In the genomic region with DNA sequence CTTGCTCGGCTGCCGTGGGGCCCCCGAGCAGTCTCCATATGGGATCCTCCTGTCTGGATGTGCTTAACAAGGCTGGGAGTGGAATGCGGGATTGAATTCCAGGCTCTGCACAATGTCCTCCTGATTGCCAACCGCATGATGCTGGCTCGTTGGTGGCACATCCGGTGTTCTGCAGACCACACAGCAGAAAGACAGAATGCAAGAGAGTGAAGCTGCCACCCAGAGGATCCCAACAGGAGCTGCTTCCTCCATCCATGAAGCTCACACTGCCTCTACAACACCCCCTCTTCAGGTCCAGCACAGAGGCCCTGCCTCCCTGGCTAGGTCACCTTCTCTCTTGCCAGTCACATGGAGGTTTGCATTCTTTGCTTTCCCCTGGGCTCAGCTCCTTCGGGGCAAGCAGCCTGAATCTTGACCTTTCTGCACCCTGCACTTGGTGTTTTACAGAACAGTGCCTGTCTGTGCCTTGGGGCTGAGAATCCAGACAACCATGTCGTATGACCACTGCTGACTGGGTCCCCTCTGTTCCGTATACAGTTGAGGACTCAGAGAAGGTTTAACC, we compare ENCODE assay signal across 13 mouse cellular contexts. TPM values are rescaled to one million over a fixed set of nuclear protein-coding genes. Genes with fewer than 3 reads are reported as not detected.
DNase-seq lines count a peak whose midpoint lies in the region; ATAC-seq and TF ChIP-seq lines count a peak whose summit lies in the region.
"Had no signal": no experiment of that assay in that cellular context is flagged by ENCODE, and none has a peak within 500 bp of the region (broad histone marks: within the 10 kb centered on the region; RNA-seq: fewer than 3 reads in every experiment).

No protein-coding gene starts in this region.

- no peak overlapping the region for H3K4me3 ChIP-seq in forebrain, postnatal 0 days (ENCODE audit: low read depth, low read length)
- H3K4me3 ChIP-seq in forebrain, embryonic 12.5 days (replicated peaks): no peak overlapping the region
- H3K4me3 ChIP-seq in kidney, embryonic 14.5 days (ENCODE audit: low read length): no peak overlapping the region
- no peak overlapping the region for H3K4me3 ChIP-seq in kidney, embryonic 16.5 days (ENCODE audit: low read length)
- H3K4me3 ChIP-seq: erythroblast, embryonic 14.5 days had no signal

- no peak overlapping the region for H3K9ac ChIP-seq in forebrain, postnatal 0 days
- no peak overlapping the region for H3K9ac ChIP-seq in forebrain, embryonic 12.5 days
- no peak overlapping the region for H3K9ac ChIP-seq in kidney, embryonic 14.5 days (ENCODE audit: low read depth, low read length)
- H3K9ac ChIP-seq in kidney, embryonic 16.5 days (replicated peaks; ENCODE audit: low read length): no peak overlapping the region
- H3K9ac ChIP-seq: hindbrain, embryonic 14.5 days had no signal

- 77% methylated on average over 10 of the region's 10 CpGs for whole genome bisulfite sequencing in forebrain, postnatal 0 days
- 76% methylated on average over 10 of the region's 10 CpGs for WGBS in forebrain, embryonic 12.5 days
- 49% methylated on average over 10 of the region's 10 CpGs for WGBS in kidney, embryonic 14.5 days
- 51% methylated on average over 10 of the region's 10 CpGs for WGBS in kidney, embryonic 16.5 days

- no peak for DNase-seq in forebrain, postnatal 0 days
- DNase-seq in kidney, adult 18-20 months: peak; percentile 43
- peak; percentile 8 for DNase-seq in 416B (ENCODE audit: low read depth)
- DNase-seq in cerebellum, adult 9-11 months: no peak
- no peak for DNase-seq in adrenal gland, postnatal 36 days
- DNase-seq: adrenal gland, postnatal 25 days; cerebellum, adult 2 months; thymus, adult 2 months had no signal

- H3K36me3 ChIP-seq in forebrain, postnatal 0 days (ENCODE audit: insufficient read depth): no peaks in the 10 kb centered on the region
- no peaks in the 10 kb centered on the region for H3K36me3 ChIP-seq in forebrain, embryonic 12.5 days (replicated peaks)
- H3K36me3 ChIP-seq in kidney, embryonic 14.5 days (ENCODE audit: control insufficient read depth, insufficient read depth, low read length): no peaks in the 10 kb centered on the region
- H3K36me3 ChIP-seq in kidney, embryonic 16.5 days (ENCODE audit: insufficient read depth, low read length): no peaks in the 10 kb centered on the region

- H3K27me3 ChIP-seq in forebrain, postnatal 0 days (ENCODE audit: insufficient read depth, low read length): no peaks in the 10 kb centered on the region
- no peaks in the 10 kb centered on the region for H3K27me3 ChIP-seq in forebrain, embryonic 12.5 days
- no peaks in the 10 kb centered on the region for H3K27me3 ChIP-seq in kidney, embryonic 14.5 days (ENCODE audit: control insufficient read depth, insufficient read depth, low read length)
- H3K27me3 ChIP-seq in kidney, embryonic 16.5 days (ENCODE audit: insufficient read depth, low read length): no peaks in the 10 kb centered on the region

- no peaks in the 10 kb centered on the region for H3K9me3 ChIP-seq in forebrain, postnatal 0 days (ENCODE audit: low read length)
- no peaks in the 10 kb centered on the region for H3K9me3 ChIP-seq in forebrain, embryonic 12.5 days
- H3K9me3 ChIP-seq in kidney, embryonic 14.5 days (ENCODE audit: control insufficient read depth, low read length): no peaks in the 10 kb centered on the region
- no peaks in the 10 kb centered on the region for H3K9me3 ChIP-seq in kidney, embryonic 16.5 days (ENCODE audit: low read length)

- H3K4me1 ChIP-seq in forebrain, postnatal 0 days (ENCODE audit: insufficient read depth): no peaks in the 10 kb centered on the region
- no peaks in the 10 kb centered on the region for H3K4me1 ChIP-seq in forebrain, embryonic 12.5 days
- no peaks in the 10 kb centered on the region for H3K4me1 ChIP-seq in kidney, embryonic 14.5 days (ENCODE audit: control insufficient read depth, insufficient read depth, low read length)
- peaks cover 5% of the 10 kb centered on the region; the same call in 1 of the 2 replicates for H3K4me1 ChIP-seq in kidney, embryonic 16.5 days (ENCODE audit: insufficient read depth, low read length)

- H3K27ac ChIP-seq in forebrain, postnatal 0 days (ENCODE audit: low read depth, low read length): no peak overlapping the region
- H3K27ac ChIP-seq in forebrain, embryonic 12.5 days: no peak overlapping the region
- H3K27ac ChIP-seq in kidney, embryonic 14.5 days (ENCODE audit: low read depth, low read length): no peak overlapping the region
- H3K27ac ChIP-seq in kidney, embryonic 16.5 days (ENCODE audit: low read length): no peak overlapping the region
- H3K27ac ChIP-seq: hindbrain, embryonic 14.5 days had no signal

- ATAC-seq in forebrain, postnatal 0 days: no peak
- ATAC-seq in forebrain, embryonic 12.5 days (ENCODE audit: low FRiP score): no peak
- ATAC-seq in kidney, embryonic 14.5 days (ENCODE audit: low FRiP score, low TSS enrichment): no peak
- ATAC-seq in kidney, embryonic 16.5 days (ENCODE audit: low FRiP score, low TSS enrichment): peak; percentile 49; the same call in 1 of the 2 replicates

- H3K4me2 ChIP-seq in forebrain, postnatal 0 days (ENCODE audit: low read depth): no peak overlapping the region
- no peak overlapping the region for H3K4me2 ChIP-seq in forebrain, embryonic 12.5 days
- H3K4me2 ChIP-seq in kidney, embryonic 14.5 days (replicated peaks; ENCODE audit: low read depth, low read length): no peak overlapping the region
- H3K4me2 ChIP-seq in kidney, embryonic 16.5 days (replicated peaks; ENCODE audit: low read depth, low read length): no peak overlapping the region
- H3K4me2 ChIP-seq: hindbrain, embryonic 14.5 days had no signal

- peak; percentile 21; the same call in 1 of the 2 replicates for TF ChIP-seq CTCF in forebrain, postnatal 0 days (IDR thresholded peaks at IDR 0.05; ENCODE audit: low read depth)

RNA-seq across cellular contexts. Expression of a gene that starts 39.6 kb away (rescaled TPM):
- total RNA-seq in forebrain, postnatal 0 days (2014; rRNA removed): 35.0 and 42.5 TPM in 2 replicates
- 37.9 and 40.7 TPM in 2 replicates for polyA plus RNA-seq in forebrain, postnatal 0 days (2015; fragmentation: Nextera tagmentation; extraction: Ambion mirVana)
- polyA plus RNA-seq in forebrain, embryonic 12.5 days (2016; fragmentation: Nextera tagmentation; extraction: Ambion mirVana): 50.9 and 53.3 TPM in 2 replicates
- 82.6 and 104 TPM in 2 replicates for polyA plus RNA-seq in kidney, embryonic 14.5 days (2014; fragmentation: Nextera tagmentation; extraction: Ambion mirVana)
- 132 and 151 TPM in 2 replicates for polyA plus RNA-seq in kidney, embryonic 16.5 days (2015; fragmentation: Nextera tagmentation; extraction: Ambion mirVana)
- total RNA-seq in adrenal gland, postnatal 36 days (2021): 100 to 1,000 TPM; 256 to 285 TPM

RNA-seq across cellular contexts. Expression of a gene that starts 56.5 kb away (rescaled TPM):
- 6.1 and 6.4 TPM in 2 replicates for total RNA-seq in forebrain, postnatal 0 days (2014; rRNA removed)
- polyA plus RNA-seq in forebrain, postnatal 0 days (2015; fragmentation: Nextera tagmentation; extraction: Ambion mirVana): 7.0 and 7.5 TPM in 2 replicates
- polyA plus RNA-seq in forebrain, embryonic 12.5 days (2016; fragmentation: Nextera tagmentation; extraction: Ambion mirVana): 3.5 and 3.8 TPM in 2 replicates
- 4.0 and 5.7 TPM in 2 replicates for polyA plus RNA-seq in kidney, embryonic 14.5 days (2014; fragmentation: Nextera tagmentation; extraction: Ambion mirVana)
- 8.7 and 9.4 TPM in 2 replicates for polyA plus RNA-seq in kidney, embryonic 16.5 days (2015; fragmentation: Nextera tagmentation; extraction: Ambion mirVana)
- 10 to 100 TPM in 1 of 2 experiments, 1 to 10 TPM in 1; 9.5 to 14.3 TPM for total RNA-seq in adrenal gland, postnatal 36 days (2021)

Comparison
In these comparisons a context has a peak if more than half of its experiments do, and no peak if none do; other contexts are left out.
1. DNase-seq: peak in kidney, adult 18-20 months (single experiment) and 416B (single experiment); none in forebrain, postnatal 0 days (single experiment), cerebellum, adult 9-11 months (single experiment) and adrenal gland, postnatal 36 days (0 of 2).